26 mouse cellular contexts compared by ENCODE assay signal in the genomic region with DNA sequence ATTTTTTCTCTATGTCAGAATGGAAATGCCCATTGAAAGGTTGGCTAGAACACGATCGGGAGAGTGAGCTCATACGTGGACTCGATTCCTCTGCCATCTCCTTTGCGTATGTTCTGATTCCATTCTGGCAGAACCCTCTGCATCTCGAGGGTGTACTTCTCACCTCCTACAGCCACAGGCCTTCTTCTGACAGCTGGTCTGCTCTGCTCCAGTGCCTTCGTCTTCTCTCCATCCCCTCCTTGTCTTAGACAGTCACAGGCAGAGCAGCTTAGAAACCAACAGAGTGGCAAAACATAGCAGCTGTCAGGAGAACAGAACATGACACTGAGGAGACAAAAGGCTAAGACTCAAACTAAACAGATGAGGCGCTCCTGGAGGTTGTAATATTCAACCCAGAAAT.
DNase-seq lines count a peak whose midpoint lies in the region; ATAC-seq and TF ChIP-seq lines count a peak whose summit lies in the region.
"Had no signal": no experiment of that assay in that cellular context is flagged by ENCODE, and none has a peak within 500 bp of the region (broad histone marks: within the 10 kb centered on the region; RNA-seq: fewer than 3 reads in every experiment).

No protein-coding gene starts in this region.

- H3K4me2 ChIP-seq in forebrain, embryonic 16.5 days (ENCODE audit: low read length), result no peak overlapping the region
- H3K4me2 ChIP-seq: forebrain, embryonic 13.5 days; limb, embryonic 13.5 days; liver, embryonic 12.5 days; neural tube, embryonic 12.5 days had no signal

- H3K79me3 ChIP-seq in C2C12 (ENCODE audit: low read depth), result no peaks in the 10 kb centered on the region

- no peak overlapping the region for H3K4me3 ChIP-seq in C2C12 (ENCODE audit: insufficient read depth, poor library complexity, severe bottlenecking)
- H3K4me3 ChIP-seq in forebrain, embryonic 16.5 days (replicated peaks; ENCODE audit: low read length), result no peak overlapping the region
- H3K4me3 ChIP-seq: forebrain, embryonic 13.5 days; gastrocnemius, adult 2 months; layer of hippocampus, adult 2 months; left cerebral cortex, adult 2 months; limb, embryonic 13.5 days; liver, embryonic 12.5 days; megakaryocyte, embryonic 14.5 days; neural tube, embryonic 12.5 days had no signal

- WGBS in forebrain, embryonic 16.5 days, result 86% methylated on average over 8 of the region's 8 CpGs

- H3K9me3 ChIP-seq in forebrain, embryonic 16.5 days (ENCODE audit: control insufficient read depth, low read length), result no peaks in the 10 kb centered on the region
- H3K9me3 ChIP-seq: forebrain, embryonic 13.5 days; limb, embryonic 13.5 days; liver, embryonic 12.5 days; megakaryocyte, embryonic 14.5 days; neural tube, embryonic 12.5 days had no signal

- peak overlapping the region; percentile 1 for H3ac ChIP-seq in C2C12 (ENCODE audit: control insufficient read depth, insufficient read length, low read depth)

- H3K79me2 ChIP-seq in C2C12 (ENCODE audit: control insufficient read depth, insufficient read depth), result no peaks in the 10 kb centered on the region

- DNase-seq in frontal cortex, adult 2 months (ENCODE audit: extremely low spot score in 1 of 2, low spot score in 1 of 2), result peak; percentile 52 to 55
- DNase-seq in frontal cortex, postnatal 10 days (ENCODE audit: low spot score in 2 of 2), result no peak
- peak; percentile 44 to 66 for DNase-seq in left cerebral cortex, adult 18-20 months (ENCODE audit: low spot score in 2 of 2)
- DNase-seq in left cerebral cortex, postnatal 10 days (ENCODE audit: extremely low spot score in 1 of 2, low spot score in 2 of 2), result no peak
- DNase-seq in left cerebral cortex, postnatal 4 days, result peak; percentile 23
- DNase-seq: adrenal gland, adult 2 months; B cell, adult 2 months; cerebellum, adult 11-12 months; gastrocnemius, adult 2 months; heart, postnatal 4 days; kidney, postnatal 25 days; lung, adult 18-20 months; lung, postnatal 14 days; midbrain, embryonic 14.5 days; retina, postnatal 1 day; spleen, adult 18-20 months had no signal

- ATAC-seq in forebrain, embryonic 16.5 days, result no peak
- ATAC-seq: forebrain, embryonic 13.5 days; intestine, postnatal 0 days; liver, embryonic 12.5 days had no signal

- no peaks in the 10 kb centered on the region for H3K27me3 ChIP-seq in C2C12 (ENCODE audit: control insufficient read depth, insufficient read depth, insufficient read length)
- no peaks in the 10 kb centered on the region for H3K27me3 ChIP-seq in forebrain, embryonic 16.5 days (replicated peaks; ENCODE audit: control insufficient read depth, insufficient read depth, low read length)
- H3K27me3 ChIP-seq: forebrain, embryonic 13.5 days; limb, embryonic 13.5 days; liver, embryonic 12.5 days; megakaryocyte, embryonic 14.5 days; neural tube, embryonic 12.5 days had no signal

- no peaks in the 10 kb centered on the region for H3K4me1 ChIP-seq in forebrain, embryonic 16.5 days (replicated peaks; ENCODE audit: control insufficient read depth, insufficient read depth, low read length)
- H3K4me1 ChIP-seq: forebrain, embryonic 13.5 days; limb, embryonic 13.5 days; liver, embryonic 12.5 days; megakaryocyte, embryonic 14.5 days; neural tube, embryonic 12.5 days had no signal

- H3K27ac ChIP-seq in forebrain, embryonic 16.5 days (ENCODE audit: low read length), result no peak overlapping the region
- H3K27ac ChIP-seq: forebrain, embryonic 13.5 days; gastrocnemius, adult 2 months; layer of hippocampus, adult 2 months; left cerebral cortex, adult 2 months; limb, embryonic 13.5 days; liver, embryonic 12.5 days; neural tube, embryonic 12.5 days had no signal

- H3K36me3 ChIP-seq in C2C12 (ENCODE audit: control insufficient read depth, insufficient read depth), result no peaks in the 10 kb centered on the region
- no peaks in the 10 kb centered on the region for H3K36me3 ChIP-seq in forebrain, embryonic 16.5 days (ENCODE audit: control insufficient read depth, insufficient read depth)
- H3K36me3 ChIP-seq: limb, embryonic 13.5 days; liver, embryonic 12.5 days; neural tube, embryonic 12.5 days had no signal

- intact Hi-C loops in left cerebral cortex, postnatal 10 days (cut with DNase I), result no loop called here
- intact Hi-C loops in left cerebral cortex, postnatal 4 days (cut with DNase I), result no loop called here

- no peak for TF ChIP-seq CTCF in C2C12 (IDR thresholded peaks at IDR 0.05; ENCODE audit: control insufficient read depth, insufficient read depth, insufficient read length)

- H3K9ac ChIP-seq in forebrain, embryonic 16.5 days (replicated peaks; ENCODE audit: low read depth, low read length), result no peak overlapping the region
- H3K9ac ChIP-seq: forebrain, embryonic 13.5 days; limb, embryonic 13.5 days; liver, embryonic 12.5 days; neural tube, embryonic 12.5 days had no signal

TF ChIP-seq in C2C12, 6 proteins besides CTCF, POLR2A, EP300 and RAD21:
- no peak for TF ChIP-seq MAX (IDR thresholded peaks at IDR 0.05)
- TF ChIP-seq MYOG (IDR thresholded peaks at IDR 0.05; ENCODE audit: control insufficient read depth, extremely low read depth, insufficient read length), result no peak
- no peak for TF ChIP-seq MYOD1 (IDR thresholded peaks at IDR 0.05; ENCODE audit: control insufficient read depth, insufficient read length, low read depth)
- no peak for TF ChIP-seq USF1 (IDR thresholded peaks at IDR 0.05; ENCODE audit: low read depth)
- TF ChIP-seq FOSL1 (IDR thresholded peaks at IDR 0.05; ENCODE audit: insufficient read depth, low read length, poor library complexity, severe bottlenecking), result no peak

Comparison
In these comparisons a context has a peak if more than half of its experiments do, and no peak if none do; other contexts are left out.
1. DNase-seq: peak in frontal cortex, adult 2 months (2 of 2), left cerebral cortex, adult 18-20 months (2 of 2) and left cerebral cortex, postnatal 4 days (single experiment); none in frontal cortex, postnatal 10 days (0 of 2) and left cerebral cortex, postnatal 10 days (0 of 2).